Mouse (Mus musculus): ENCODE results near the gene Grip2.

Gene Grip2

DNA sequence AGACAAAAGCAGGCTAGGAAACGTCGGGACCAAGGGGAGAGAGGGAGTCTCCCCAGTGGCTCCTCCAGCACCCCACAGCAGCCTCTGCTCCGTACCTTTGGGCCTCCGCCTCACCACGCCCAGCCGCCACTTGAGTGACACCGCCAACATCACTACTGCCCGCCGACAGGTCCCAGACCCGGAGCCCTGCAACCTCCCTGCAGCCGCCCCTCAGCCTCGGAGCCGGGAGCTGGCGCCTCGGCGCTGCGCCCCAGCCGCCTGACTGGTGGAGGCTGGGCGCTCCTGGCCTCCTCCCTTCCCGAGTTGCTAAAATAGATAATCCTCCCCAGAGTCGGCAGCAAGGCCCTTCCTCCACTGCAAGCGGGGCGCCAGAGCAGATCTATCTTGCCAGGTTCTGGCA, 19.9 kb downstream of the Grip2 start:
- ChIA-PET CTCF (interaction anchor here in 1 of 4 experiments (0.7 kb wide), 1 partner anchor 343 kb away, joined by 3 read pairs; no protein-coding TSS in a partner anchor), POLR2A (interaction anchor here in 3 of 4 experiments (0.7 to 1.1 kb wide), 5 partner anchors 12 to 252 kb away, joined by 3 to 5 read pairs (median 4); no protein-coding TSS in a partner anchor)

GRCm38 (mm10) chr6:91804177-91804576, 22.9 kb downstream of the Grip2 start:
- POLR2A ChIA-PET: interaction anchor here in 3 of 4 experiments (0.6 to 1.3 kb wide), 4 partner anchors 40 to 984 kb away, joined by 3 to 7 read pairs (median 3); partner anchors contain the start of gene Ccdc174 (in 1 of the 3)
- CTCF ChIA-PET: interaction anchor here in 2 of 4 experiments (0.6 to 0.9 kb wide), 2 partner anchors 53 to 297 kb away, joined by 3 read pairs; no protein-coding TSS in a partner anchor

GRCm38 (mm10) chr6:91798496-91798895, 28.6 kb downstream of the Grip2 start:
- POLR2A ChIA-PET: interaction anchor here in 1 of 4 experiments (0.9 kb wide), 1 partner anchor 44 kb away, joined by 3 read pairs; no protein-coding TSS in a partner anchor

GRCm38 (mm10) chr6:91796736-91797135, 30.3 kb downstream of the Grip2 start:
- ChIA-PET POLR2A (no interaction called here), CTCF (interaction anchor here in 2 of 4 experiments (0.6 to 1.1 kb wide), 2 partner anchors 20 to 26 kb away, joined by 4 to 10 read pairs; no protein-coding TSS in a partner anchor)

More at GRCm38 (mm10) chr6:91798496-91798895, 28.6 kb downstream of the Grip2 start:
- CTCF ChIA-PET: no interaction called here

- ChIA-PET POLR2A (interaction anchor here in 1 of 4 experiments (1.0 to 1.5 kb wide), 2 partner anchors 10 to 11 kb away, joined by 3 to 4 read pairs; no protein-coding TSS in a partner anchor), CTCF (interaction anchor here in 3 of 4 experiments (0.5 to 1.1 kb wide), 3 partner anchors 19 to 220 kb away, joined by 3 to 6 read pairs (median 4); no protein-coding TSS in a partner anchor)
Measured at GRCm38 (mm10) chr6:91796064-91796463, 31.0 kb downstream of the Grip2 start.

- POLR2A ChIA-PET: interaction anchor here in 1 of 4 experiments (1.0 to 1.5 kb wide), 3 partner anchors 10 to 16 kb away, joined by 3 to 4 read pairs (median 3); no protein-coding TSS in a partner anchor
Measured at GRCm38 (mm10) chr6:91795640-91796039, 31.4 kb downstream of the Grip2 start.

DNA sequence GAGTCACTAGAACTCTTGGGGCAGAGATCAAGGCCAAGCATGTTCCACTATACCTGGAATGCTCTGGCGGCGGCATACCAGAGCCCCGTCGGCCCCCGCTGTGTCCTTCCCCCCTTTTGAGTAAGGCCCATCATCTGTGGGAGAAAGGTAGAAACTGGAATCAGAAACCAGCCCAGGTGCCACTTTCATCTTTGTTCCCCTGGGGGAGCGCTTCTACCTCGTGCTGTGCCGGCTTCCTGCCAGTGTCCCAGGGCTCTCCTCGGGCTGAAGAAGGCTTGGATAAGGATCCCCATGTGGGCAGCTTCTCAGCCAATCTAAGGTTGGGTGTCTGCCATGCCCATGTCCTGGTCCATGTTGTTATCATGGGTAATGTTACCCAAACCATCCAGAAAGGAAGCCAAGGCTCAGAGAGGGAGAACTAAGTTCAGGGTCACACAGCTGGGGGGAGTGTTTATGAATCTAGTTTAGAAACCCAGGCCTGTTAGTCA, 38.7 kb downstream of the Grip2 start:
- CTCF ChIA-PET: no interaction called here

More at GRCm38 (mm10) chr6:91795640-91796039, 31.4 kb downstream of the Grip2 start:
- CTCF ChIA-PET: interaction anchor here in 2 of 4 experiments (0.5 to 0.6 kb wide), 2 partner anchors 206 to 220 kb away, joined by 3 to 6 read pairs; no protein-coding TSS in a partner anchor

DNA sequence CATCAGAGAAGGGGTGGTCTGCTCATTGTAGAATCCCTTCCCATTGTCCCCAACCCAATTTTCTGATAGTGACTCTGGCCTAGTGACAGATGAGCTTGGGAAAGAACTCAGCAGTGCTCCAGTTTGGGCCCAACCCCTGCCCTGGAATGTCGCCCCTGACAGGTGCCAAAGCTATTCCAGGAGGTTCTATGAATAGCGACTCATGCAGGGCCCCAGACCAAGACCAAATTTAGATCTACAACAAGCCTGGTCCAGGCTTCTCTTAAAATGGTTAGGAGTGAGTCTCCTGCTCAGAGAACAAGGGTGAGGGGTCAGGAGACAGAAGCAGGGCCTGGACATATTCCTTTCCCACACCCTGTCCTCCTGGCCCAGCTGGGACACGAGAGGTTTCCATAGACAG, 42.0 kb downstream of the Grip2 start:
- CTCF ChIA-PET: no interaction called here
- POLR2A ChIA-PET: interaction anchor here in 1 of 4 experiments (0.7 to 1.6 kb wide), 2 partner anchors 10 to 22 kb away, joined by 3 to 4 read pairs; no protein-coding TSS in a partner anchor

More for the DNA sequence above, 38.7 kb downstream of the Grip2 start:
- POLR2A ChIA-PET: no interaction called here

- ChIA-PET POLR2A (interaction anchor here in 1 of 4 experiments (1.5 kb wide), 1 partner anchor 16 kb away, joined by 3 read pairs; no protein-coding TSS in a partner anchor), CTCF (interaction anchor here in 3 of 4 experiments (0.6 to 1.2 kb wide), 3 partner anchors 16 to 202 kb away, joined by 3 to 4 read pairs (median 4); no protein-coding TSS in a partner anchor)
Measured at GRCm38 (mm10) chr6:91779206-91779605, 47.8 kb downstream of the Grip2 start.

GRCm38 (mm10) chr6:91776543-91776942, 50.5 kb downstream of the Grip2 start:
- ChIA-PET CTCF (interaction anchor here in 3 of 4 experiments (0.6 to 2.2 kb wide), 8 partner anchors 16 to 295 kb away, joined by 3 to 6 read pairs (median 4); no protein-coding TSS in a partner anchor), POLR2A (no interaction called here)

DNA sequence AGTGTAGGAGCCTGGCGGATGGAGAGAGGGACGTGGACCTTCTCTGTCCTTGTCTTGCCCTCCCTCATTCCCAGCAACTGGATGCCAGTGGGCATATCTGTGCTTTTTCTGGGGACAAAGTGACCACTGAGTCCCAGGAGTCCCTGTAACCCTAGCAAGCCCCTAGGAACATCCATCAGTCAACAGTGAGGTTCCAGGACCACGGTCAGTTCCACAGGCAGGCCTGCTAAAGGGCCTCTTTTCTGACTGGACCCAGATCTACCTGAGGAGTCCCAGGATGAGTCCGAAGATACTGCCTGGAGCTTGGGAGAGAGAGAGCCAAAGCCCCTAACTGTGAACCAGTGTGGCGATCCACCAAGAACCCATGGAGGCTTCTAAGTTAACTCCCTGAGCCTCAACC, 53.1 kb downstream of the Grip2 start:
- POLR2A ChIA-PET: interaction anchor here in 1 of 4 experiments (1.5 kb wide), 1 partner anchor 11 kb away, joined by 5 read pairs; no protein-coding TSS in a partner anchor
- CTCF ChIA-PET: interaction anchor here in 3 of 4 experiments (0.5 to 0.6 kb wide), 3 partner anchors 18 to 289 kb away, joined by 3 to 5 read pairs (median 4); no protein-coding TSS in a partner anchor

GRCm38 (mm10) chr6:91767550-91767949, 59.5 kb downstream of the Grip2 start:
- CTCF ChIA-PET: interaction anchor here in 3 of 4 experiments (0.6 to 1.0 kb wide), 3 partner anchors 85 to 487 kb away, joined by 3 read pairs; no protein-coding TSS in a partner anchor
- POLR2A ChIA-PET: interaction anchor here in 1 of 4 experiments (0.7 to 1.2 kb wide), 2 partner anchors 75 to 335 kb away, joined by 4 to 5 read pairs; no protein-coding TSS in a partner anchor

DNA sequence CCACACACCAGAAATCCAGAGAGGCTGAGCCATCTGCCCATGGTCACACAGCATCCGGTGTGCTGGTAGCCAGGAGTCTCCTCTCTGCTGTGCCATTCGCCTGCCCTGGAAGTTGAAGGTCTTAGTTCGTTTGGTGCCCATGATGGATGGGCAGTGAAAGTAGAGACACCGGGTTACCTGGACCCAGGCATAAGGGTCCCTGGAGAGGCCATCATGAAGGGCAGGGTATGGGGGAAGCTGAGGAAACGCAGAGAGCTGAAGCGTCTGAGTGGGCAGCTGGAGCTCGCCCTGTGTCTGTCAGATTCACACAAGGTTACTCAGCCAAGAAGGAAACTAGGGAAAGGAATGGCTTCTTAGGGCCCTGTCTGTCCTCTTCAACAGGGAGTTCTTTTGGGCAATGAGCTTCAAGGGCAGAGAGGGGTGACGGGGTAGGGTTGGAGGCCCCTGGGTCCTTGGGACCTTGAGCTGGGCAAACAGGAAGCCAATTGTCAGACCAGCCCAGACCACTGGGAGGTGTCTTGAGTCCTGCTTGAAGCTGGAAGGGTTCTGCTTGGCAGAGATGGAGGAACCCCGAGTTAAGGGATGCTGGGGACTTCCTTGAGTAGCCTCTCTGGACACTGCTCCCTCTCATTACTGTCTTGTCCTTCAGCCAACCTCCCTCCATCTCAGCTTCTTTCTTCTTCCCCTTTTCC, 64.9 kb downstream of the Grip2 start:
- POLR2A ChIA-PET: interaction anchor here in 2 of 4 experiments (0.6 to 1.9 kb wide), 13 partner anchors 8 to 329 kb away, joined by 3 to 5 read pairs (median 3); partner anchors contain the start of gene Nr2c2 (in 1 of the 2)

DNA sequence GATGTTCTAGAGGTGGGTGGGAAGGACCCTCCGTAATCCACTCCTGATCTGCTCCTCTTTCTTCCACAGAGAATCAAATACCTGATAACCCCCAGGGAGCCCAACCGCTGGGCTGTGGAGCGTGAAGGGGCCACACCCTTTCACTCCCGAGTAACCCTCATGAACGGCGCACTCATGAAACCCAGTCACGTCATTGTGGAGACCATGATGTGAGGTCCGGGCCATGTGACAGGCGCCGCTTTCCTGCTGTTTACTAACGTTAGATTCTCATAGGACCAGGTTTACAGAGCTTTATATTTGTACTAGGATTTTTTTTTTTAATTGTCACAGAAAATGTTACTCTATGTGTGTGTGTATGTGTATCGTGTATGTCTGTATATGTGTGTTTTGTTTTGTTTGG, 72.2 kb downstream of the Grip2 start:
- ChIA-PET CTCF (interaction anchor here in 3 of 4 experiments (0.6 to 1.6 kb wide), 6 partner anchors 15 to 319 kb away, joined by 3 to 5 read pairs (median 3); no protein-coding TSS in a partner anchor), POLR2A (interaction anchor here in 1 of 4 experiments (0.9 to 1.8 kb wide), 6 partner anchors 11 to 89 kb away, joined by 3 to 4 read pairs (median 3); no protein-coding TSS in a partner anchor)

More for the DNA sequence above, 64.9 kb downstream of the Grip2 start:
- CTCF ChIA-PET: interaction anchor here in 2 of 4 experiments (0.9 to 1.3 kb wide), 2 partner anchors 18 to 235 kb away, joined by 4 read pairs; no protein-coding TSS in a partner anchor

DNA sequence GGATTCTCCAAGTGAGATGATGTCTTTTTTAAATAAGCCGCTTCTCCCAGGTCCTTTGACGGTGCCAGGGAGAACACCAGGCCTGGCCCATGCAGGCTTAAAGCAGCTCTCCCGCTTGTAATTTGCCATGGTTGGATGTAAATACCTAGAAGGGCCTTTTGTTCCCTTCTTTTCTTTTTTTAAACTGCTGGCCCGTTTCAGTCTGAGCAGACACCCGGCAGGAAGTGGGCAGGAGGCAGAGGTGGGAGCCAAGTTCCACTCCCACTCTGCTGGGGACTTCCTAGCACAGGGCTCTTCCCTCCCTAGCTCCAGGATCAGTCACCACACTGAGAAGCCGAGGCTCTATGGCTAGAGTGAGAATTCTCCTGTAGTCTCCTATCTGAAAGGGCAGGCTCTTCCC, 73.0 kb downstream of the Grip2 start:
- CTCF ChIA-PET: interaction anchor here in 1 of 4 experiments (0.9 to 1.6 kb wide), 2 partner anchors 99 to 320 kb away, joined by 3 to 4 read pairs; no protein-coding TSS in a partner anchor
- POLR2A ChIA-PET: interaction anchor here in 2 of 4 experiments (0.9 to 1.8 kb wide), 6 partner anchors 10 to 88 kb away, joined by 3 to 4 read pairs (median 3); partner anchors contain the start of gene Slc6a6 (in 1 of the 2)

- POLR2A ChIA-PET: interaction anchor here in 1 of 4 experiments (0.7 to 1.8 kb wide), 3 partner anchors 13 to 177 kb away, joined by 3 to 4 read pairs (median 3); no protein-coding TSS in a partner anchor
- CTCF ChIA-PET: no interaction called here
Measured at GRCm38 (mm10) chr6:91752884-91753283, 74.2 kb downstream of the Grip2 start.

GRCm38 (mm10) chr6:91750976-91751375, 76.1 kb downstream of the Grip2 start:
- ChIA-PET CTCF (interaction anchor here (0.5 to 2.7 kb wide), 18 partner anchors 9 to 751 kb away, joined by 3 to 19 read pairs (median 3); no protein-coding TSS in a partner anchor), POLR2A (interaction anchor here in 2 of 4 experiments (0.5 to 1.5 kb wide), 8 partner anchors 9 to 372 kb away, joined by 3 to 4 read pairs (median 3); partner anchors contain the start of gene Slc6a6 (in 1 of the 2))

DNA sequence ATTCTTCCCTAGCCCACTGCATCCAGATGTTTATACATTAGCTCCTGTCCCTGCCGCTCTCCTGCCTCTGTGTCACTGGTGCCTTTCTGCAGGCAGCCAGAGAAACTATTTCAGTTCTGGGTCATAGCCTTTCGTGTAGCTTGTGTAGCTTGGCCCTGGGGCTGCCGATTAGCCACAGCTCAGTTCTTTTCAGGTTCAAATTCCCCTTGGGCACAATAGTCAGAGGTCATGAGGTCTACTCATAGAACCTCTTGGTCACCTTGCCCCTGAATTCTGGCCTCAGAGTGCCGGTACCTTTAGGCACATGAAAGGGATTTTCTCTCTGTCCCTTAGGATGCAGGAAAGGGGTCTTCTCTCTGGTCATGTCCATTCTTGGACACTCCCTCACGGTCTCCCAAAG, 80.3 kb downstream of the Grip2 start:
- POLR2A ChIA-PET: interaction anchor here in 2 of 4 experiments (1.1 to 2.1 kb wide), 5 partner anchors 9 to 63 kb away, joined by 3 to 6 read pairs (median 3); partner anchors contain the start of gene Slc6a6 (in 1 of the 2)
- CTCF ChIA-PET: interaction anchor here in 1 of 4 experiments (0.6 kb wide), 2 partner anchors 14 to 43 kb away, joined by 3 read pairs; no protein-coding TSS in a partner anchor
